Mouse (Mus musculus): ENCODE results near the gene Hyal2. TPM values are rescaled to one million over a fixed set of nuclear protein-coding genes. Genes with fewer than 3 reads are reported as not detected.

Gene Hyal2
- polyA plus RNA-seq, 1 experiment from 2014 or later, result 53.9 TPM

DNA sequence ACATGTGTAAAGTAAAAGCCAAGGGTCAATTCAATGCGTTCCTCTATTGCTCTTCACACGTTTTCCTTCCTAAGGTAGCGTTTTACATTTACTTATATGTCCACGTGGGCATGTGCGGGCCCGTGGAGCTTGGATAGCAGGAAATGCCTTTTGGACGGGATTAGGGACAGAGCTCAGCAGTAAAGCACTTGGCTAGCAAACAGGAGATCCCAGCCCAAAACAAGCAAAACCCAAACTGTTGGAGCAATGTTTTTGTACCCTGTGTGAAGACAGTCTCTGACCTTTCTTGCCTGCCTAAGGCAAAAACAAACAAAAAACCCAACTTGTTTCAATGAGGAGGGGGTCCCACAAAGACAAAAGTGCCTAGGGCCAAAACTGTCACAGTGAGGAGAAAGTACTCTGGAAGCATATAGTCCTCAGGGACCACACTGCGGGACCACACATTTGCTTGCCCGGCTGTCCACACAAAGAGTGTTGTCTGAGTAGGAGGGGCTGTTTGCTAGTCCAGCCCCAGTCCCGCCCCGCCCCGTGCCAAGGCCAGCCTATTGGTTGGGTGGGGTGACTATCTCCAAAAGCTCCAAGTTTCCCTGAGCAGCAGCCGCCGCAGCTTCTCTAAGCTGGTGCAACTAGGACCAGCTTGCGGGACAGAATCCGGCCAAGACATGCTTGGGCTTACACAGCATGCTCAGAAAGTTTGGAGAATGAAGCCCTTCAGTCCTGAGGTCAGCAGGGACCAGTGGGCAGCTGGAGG, 8.8 kb downstream of the Hyal2 start, which contains the start of gene Hyal1:
Gene Hyal1, plus strand, starts transcription at position 571 of the 751 bp plus-strand sequence.
- DNase-seq (peak; percentile 92), ATAC-seq (peak; percentile 73)
- Histone ChIP-seq H3K4me1 (ENCODE audit: insufficient read depth) (peaks cover 41% of the 10 kb centered on the region), H3K4me3 (ENCODE audit: low read depth, low read length) (peak within 1 kb of the TSS; percentile 48), H3K27me3 (ENCODE audit: insufficient read depth, low read length) (no peaks in the 10 kb centered on the region), H3K9me3 (ENCODE audit: low read length) (no peaks in the 10 kb centered on the region), H3K9ac (replicated peaks) (peak within 1 kb of the TSS; percentile 71), H3K36me3 (replicated peaks; ENCODE audit: insufficient read depth, low read length) (peaks cover 12% of the 10 kb centered on the region), H3K4me2 (ENCODE audit: low read depth, low read length) (peak within 1 kb of the TSS; percentile 72), H3K27ac (ENCODE audit: low read depth) (peak within 1 kb of the TSS; percentile 87)
- WGBS (ENCODE audit: insufficient replicate concordance), result 26% methylated on average over 16 of the region's 16 CpGs
- TF ChIP-seq CTCF (IDR thresholded peaks at IDR 0.05; ENCODE audit: low read depth) (no peak), EP300 (IDR thresholded peaks at IDR 0.05; ENCODE audit: low read depth) (no peak)

- Histone ChIP-seq H3K9me3 (ENCODE audit: low read length) (no peaks in the 10 kb centered on the region), H3K27me3 (ENCODE audit: insufficient read depth, low read length) (no peaks in the 10 kb centered on the region), H3K27ac (ENCODE audit: low read depth) (no peak overlapping the region), H3K4me1 (ENCODE audit: insufficient read depth) (peaks cover 41% of the 10 kb centered on the region), H3K9ac (replicated peaks) (peak overlapping the region; percentile 71; the same call in 1 of the 2 replicates), H3K4me3 (ENCODE audit: low read depth, low read length) (no peak overlapping the region), H3K4me2 (ENCODE audit: low read depth, low read length) (peak overlapping the region; percentile 72), H3K36me3 (replicated peaks; ENCODE audit: insufficient read depth, low read length) (peaks cover 7% of the 10 kb centered on the region)
- TF ChIP-seq EP300 (IDR thresholded peaks at IDR 0.05; ENCODE audit: low read depth) (no peak), CTCF (IDR thresholded peaks at IDR 0.05; ENCODE audit: low read depth) (no peak)
- ATAC-seq (no peak), DNase-seq (no peak)
- WGBS (ENCODE audit: insufficient replicate concordance), result 89% methylated on average over 10 of the region's 10 CpGs
Measured at GRCm38 (mm10) chr9:107577871-107578270, 10.1 kb downstream of the Hyal2 start.

- H3K27ac ChIP-seq (ENCODE audit: low read depth), result 0 out of 2 replicates have a peak within 1 kb of the TSS, but pooled peaks have one; percentile 94
- H3K9ac ChIP-seq (replicated peaks), result peak within 1 kb of the TSS; percentile 71; the same call in 1 of the 2 replicates
- no peaks in the 10 kb centered on the region for H3K27me3 ChIP-seq (ENCODE audit: insufficient read depth, low read length)
- no peak for DNase-seq
- H3K36me3 ChIP-seq (replicated peaks; ENCODE audit: insufficient read depth, low read length), result peaks cover 14% of the 10 kb centered on the region
- H3K4me3 ChIP-seq (ENCODE audit: low read depth, low read length), result no peak within 1 kb of the TSS
- peak within 1 kb of the TSS; percentile 72 for H3K4me2 ChIP-seq (ENCODE audit: low read depth, low read length)
- H3K4me1 ChIP-seq (ENCODE audit: insufficient read depth), result peaks cover 41% of the 10 kb centered on the region
- no peaks in the 10 kb centered on the region for H3K9me3 ChIP-seq (ENCODE audit: low read length)
- TF ChIP-seq CTCF (IDR thresholded peaks at IDR 0.05; ENCODE audit: low read depth), result no peak
- TF ChIP-seq EP300 (IDR thresholded peaks at IDR 0.05; ENCODE audit: low read depth), result no peak
- no peak for ATAC-seq
- 88% methylated on average over 3 of the region's 3 CpGs for WGBS (ENCODE audit: insufficient replicate concordance)
Measured at GRCm38 (mm10) chr9:107578587-107578986, 10.8 kb downstream of the Hyal2 start, which contains the start of gene Naa80. Gene Naa80 (plus strand): TSS chr9:107578887.

GRCm38 (mm10) chr9:107579023-107579900, 11.5 kb downstream of the Hyal2 start:
- ATAC-seq (no peak), DNase-seq (no peak)
- Histone ChIP-seq H3K4me1 (ENCODE audit: insufficient read depth) (peaks cover 41% of the 10 kb centered on the region), H3K9me3 (ENCODE audit: low read length) (no peaks in the 10 kb centered on the region), H3K4me3 (ENCODE audit: low read depth, low read length) (no peak overlapping the region), H3K27ac (ENCODE audit: low read depth) (0 out of 2 replicates have a peak overlapping the region, but pooled peaks have one; percentile 94), H3K9ac (replicated peaks) (no peak overlapping the region), H3K27me3 (ENCODE audit: insufficient read depth, low read length) (no peaks in the 10 kb centered on the region), H3K4me2 (ENCODE audit: low read depth, low read length) (peak overlapping the region; percentile 16; the same call in 1 of the 2 replicates), H3K36me3 (replicated peaks; ENCODE audit: insufficient read depth, low read length) (peaks cover 16% of the 10 kb centered on the region)
- TF ChIP-seq EP300 (IDR thresholded peaks at IDR 0.05; ENCODE audit: low read depth), result no peak
- TF ChIP-seq CTCF (IDR thresholded peaks at IDR 0.05; ENCODE audit: low read depth), result no peak
- 92% methylated on average over 14 of the region's 14 CpGs for WGBS (ENCODE audit: insufficient replicate concordance)

DNA sequence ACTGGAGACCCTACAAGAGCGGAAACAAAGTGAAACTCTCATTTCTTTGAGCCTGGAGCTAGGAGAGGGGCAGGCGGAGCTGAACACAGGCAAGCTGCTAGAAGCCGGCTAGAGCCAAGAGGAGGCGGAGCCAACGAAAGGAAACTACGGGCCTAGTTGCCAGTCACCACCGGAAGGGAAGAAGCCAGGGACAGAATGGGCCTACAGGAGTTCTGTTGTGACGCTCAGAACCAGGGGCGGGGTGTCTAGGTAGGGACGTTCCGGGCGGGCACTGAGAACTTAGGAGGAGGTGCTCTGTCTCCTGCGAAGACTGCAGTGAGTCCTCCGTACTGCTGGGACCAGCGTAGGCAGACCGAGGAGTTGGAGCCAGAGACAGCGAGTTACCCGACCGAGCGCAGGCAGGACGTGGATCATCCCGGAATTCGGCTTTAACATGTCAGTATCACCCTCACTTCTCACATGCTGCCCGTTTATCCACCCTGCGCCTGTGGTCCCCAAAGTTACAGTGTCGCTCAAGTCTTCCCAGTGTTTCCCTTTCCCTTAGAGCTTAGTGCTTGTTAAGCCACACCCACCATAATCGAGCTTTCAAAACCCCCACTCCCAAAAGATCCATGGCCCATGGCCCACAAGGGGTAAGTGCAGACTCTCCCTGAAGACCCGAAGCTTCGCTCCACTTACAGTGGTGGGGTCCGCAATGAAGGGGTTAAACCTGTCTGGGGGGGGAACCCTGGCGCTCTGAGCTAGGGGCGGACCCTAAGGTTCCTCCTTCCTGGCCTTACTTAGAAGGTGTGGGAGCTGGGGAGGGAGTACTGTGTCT, 13.0 kb downstream of the Hyal2 start, which contains the start of gene Hyal3:
Gene Hyal3, plus strand, starts transcription at position 318 of the 817 bp plus-strand sequence.
- H3K4me1 ChIP-seq (ENCODE audit: insufficient read depth), result peaks cover 37% of the 10 kb centered on the region
- peak within 1 kb of the TSS; percentile 55 for H3K4me3 ChIP-seq (ENCODE audit: low read depth, low read length)
- DNase-seq (peak; percentile 88), ATAC-seq (peak; percentile 68)
- TF ChIP-seq CTCF (IDR thresholded peaks at IDR 0.05; ENCODE audit: low read depth) (0 out of 2 replicates have a peak, but pooled peaks have one; percentile 3), EP300 (IDR thresholded peaks at IDR 0.05; ENCODE audit: low read depth) (peak; percentile 42; the same call in 1 of the 2 replicates)
- H3K4me2 ChIP-seq (ENCODE audit: low read depth, low read length), result peak within 1 kb of the TSS; percentile 97
- H3K27ac ChIP-seq (ENCODE audit: low read depth), result peak within 1 kb of the TSS; percentile 94
- WGBS (ENCODE audit: insufficient replicate concordance), result 0% methylated on average over 31 of the region's 32 CpGs
- peak within 1 kb of the TSS; percentile 86 for H3K9ac ChIP-seq (replicated peaks)
- H3K9me3 ChIP-seq (ENCODE audit: low read length), result no peaks in the 10 kb centered on the region
- peaks cover 16% of the 10 kb centered on the region for H3K36me3 ChIP-seq (replicated peaks; ENCODE audit: insufficient read depth, low read length)
- H3K27me3 ChIP-seq (ENCODE audit: insufficient read depth, low read length), result no peaks in the 10 kb centered on the region

All from liver, postnatal 0 days (tissue).